24 mouse cellular contexts compared by ENCODE assay signal in genomic region chr7:71249669-71250068, GRCm38 (mm10).
DNase-seq lines count a peak whose midpoint lies in the region; ATAC-seq and TF ChIP-seq lines count a peak whose summit lies in the region.
"Had no signal": no experiment of that assay in that cellular context is flagged by ENCODE, and none has a peak within 500 bp of the region (broad histone marks: within the 10 kb centered on the region; RNA-seq: fewer than 3 reads in every experiment).

No protein-coding gene starts in this region.

- no peaks in the 10 kb centered on the region for H3K36me3 ChIP-seq in kidney, embryonic 15.5 days
- no peaks in the 10 kb centered on the region for H3K36me3 ChIP-seq in lung, embryonic 14.5 days (ENCODE audit: insufficient read depth)
- H3K36me3 ChIP-seq: forebrain, embryonic 10.5 days; G1E; hindbrain, embryonic 10.5 days; hindbrain, embryonic 13.5 days had no signal

- ATAC-seq in kidney, embryonic 15.5 days (replicated peaks; ENCODE audit: low FRiP score): no peak
- no peak for ATAC-seq in lung, embryonic 14.5 days (ENCODE audit: insufficient read depth)
- ATAC-seq: forebrain, embryonic 13.5 days; forebrain, embryonic 16.5 days; hindbrain, embryonic 16.5 days; Patski had no signal

- intact Hi-C loops in heart, postnatal 10 days (cut with DNase I): no loop called here

- TF ChIP-seq CTCF in lung, embryonic 14.5 days (IDR thresholded peaks at IDR 0.05; ENCODE audit: low read depth): no peak

- 40% methylated on average over 2 of the region's 2 CpGs for WGBS in kidney, embryonic 15.5 days
- 29% methylated on average over 2 of the region's 2 CpGs for WGBS in lung, embryonic 14.5 days

- no peak overlapping the region for H3K9ac ChIP-seq in kidney, embryonic 15.5 days
- no peak overlapping the region for H3K9ac ChIP-seq in lung, embryonic 14.5 days
- H3K9ac ChIP-seq: forebrain, embryonic 13.5 days; hindbrain, embryonic 13.5 days had no signal

- peak overlapping the region; percentile 69 for H3K27ac ChIP-seq in kidney, embryonic 15.5 days
- no peak overlapping the region for H3K27ac ChIP-seq in lung, embryonic 14.5 days (ENCODE audit: low read depth)
- H3K27ac ChIP-seq: forebrain, embryonic 10.5 days; forebrain, embryonic 13.5 days; hindbrain, embryonic 10.5 days; hindbrain, embryonic 13.5 days had no signal

- H3K9me3 ChIP-seq in kidney, embryonic 15.5 days (replicated peaks): no peaks in the 10 kb centered on the region
- H3K9me3 ChIP-seq in lung, embryonic 14.5 days (ENCODE audit: low read depth, low read length): no peaks in the 10 kb centered on the region
- H3K9me3 ChIP-seq: forebrain, embryonic 10.5 days; forebrain, embryonic 13.5 days; hindbrain, embryonic 10.5 days; hindbrain, embryonic 13.5 days had no signal

- H3K4me1 ChIP-seq in kidney, embryonic 15.5 days: 0 out of 2 replicates have a peak, but pooled peaks cover 10% of the 10 kb centered on the region
- peaks cover 6% of the 10 kb centered on the region; the same call in 1 of the 2 replicates for H3K4me1 ChIP-seq in lung, embryonic 14.5 days (ENCODE audit: insufficient read depth)
- H3K4me1 ChIP-seq: forebrain, embryonic 10.5 days; forebrain, embryonic 13.5 days; hindbrain, embryonic 10.5 days had no signal

- no peaks in the 10 kb centered on the region for H3K27me3 ChIP-seq in kidney, embryonic 15.5 days
- no peaks in the 10 kb centered on the region for H3K27me3 ChIP-seq in lung, embryonic 14.5 days (ENCODE audit: insufficient read depth, low read length)
- H3K27me3 ChIP-seq: CH12.LX; forebrain, embryonic 13.5 days; hindbrain, embryonic 13.5 days had no signal

- DNase-seq in heart, adult 11 months: peak; percentile 71
- DNase-seq in heart, postnatal 10 days: no peak
- no peak for DNase-seq in kidney, adult 11 months
- peak; percentile 25 for DNase-seq in lung, embryonic 14.5 days
- no peak for DNase-seq in lung, postnatal 14 days
- DNase-seq: adrenal gland, postnatal 10 days; B cell, adult 2 months; cerebellum, adult 18-20 months; cerebellum, adult 9-10 months; cerebellum, postnatal 14 days; gastrocnemius, postnatal 10 days; gastrocnemius, postnatal 36 days; heart, postnatal 36 days had no signal

- no peak overlapping the region for H3K4me3 ChIP-seq in kidney, embryonic 15.5 days (replicated peaks)
- no peak overlapping the region for H3K4me3 ChIP-seq in lung, embryonic 14.5 days (ENCODE audit: low read depth, low read length)
- H3K4me3 ChIP-seq: forebrain, embryonic 10.5 days; forebrain, embryonic 13.5 days; hindbrain, embryonic 10.5 days; hindbrain, embryonic 13.5 days had no signal

- no peak overlapping the region for H3K4me2 ChIP-seq in kidney, embryonic 15.5 days
- H3K4me2 ChIP-seq in lung, embryonic 14.5 days: no peak overlapping the region
- H3K4me2 ChIP-seq: forebrain, embryonic 13.5 days; heart, embryonic 11.5 days; hindbrain, embryonic 13.5 days had no signal

Comparison
In these comparisons a context has a peak if more than half of its experiments do, and no peak if none do; other contexts are left out.
1. DNase-seq: peak in heart, adult 11 months (single experiment) and lung, embryonic 14.5 days (single experiment); none in heart, postnatal 10 days (0 of 2), kidney, adult 11 months (single experiment) and lung, postnatal 14 days (single experiment).